Mouse (Mus musculus) kidney, adult 8-10 months (tissue): ENCODE results near the gene Rnf103.

Experiments used
- DNase-seq, 2 experiments: peaks; one replicate each; pipeline ENCODE4 v3.0.0; 2022

The Rnf103 gene

GRCm38 (mm10) chr6:71492756-71493674 is 679 bp upstream of the Rnf103 start:
- peak; percentile 15 to 34 for DNase-seq

GRCm38 (mm10) chr6:71494341-71495020 is 787 bp downstream of the Rnf103 start:
- DNase-seq, result peak; percentile 28 to 48

- no peak for DNase-seq
Observed at GRCm38 (mm10) chr6:71500575-71500974, 6.9 kb downstream of the Rnf103 start.

GRCm38 (mm10) chr6:71503001-71503400 is 9.3 kb downstream of the Rnf103 start:
- DNase-seq, result no peak

- no peak for DNase-seq
Observed at GRCm38 (mm10) chr6:71503670-71504069, 10.0 kb downstream of the Rnf103 start.

GRCm38 (mm10) chr6:71504091-71504490 is 10.4 kb downstream of the Rnf103 start:
- DNase-seq, result no peak

GRCm38 (mm10) chr6:71505671-71506070 is 12.0 kb downstream of the Rnf103 start:
- no peak for DNase-seq

- DNase-seq, result no peak
Observed at GRCm38 (mm10) chr6:71519476-71519875, 25.8 kb downstream of the Rnf103 start.

- DNase-seq, result no peak
Observed at GRCm38 (mm10) chr6:71525556-71525955, 31.9 kb downstream of the Rnf103 start.

- no peak for DNase-seq
Observed at GRCm38 (mm10) chr6:71527056-71527455, 33.4 kb downstream of the Rnf103 start.

- DNase-seq, result no peak
Observed at GRCm38 (mm10) chr6:71527826-71528225, 34.1 kb downstream of the Rnf103 start.

GRCm38 (mm10) chr6:71530176-71530575 is 36.5 kb downstream of the Rnf103 start:
- DNase-seq, result no peak

- DNase-seq, result peak in 1 of 2 experiments; percentile 9
Observed at GRCm38 (mm10) chr6:71537286-71537685, 43.6 kb downstream of the Rnf103 start.

GRCm38 (mm10) chr6:71543686-71544499 is 50.2 kb downstream of the Rnf103 start, which contains the start of gene Chmp3:
Gene Chmp3, plus strand, starts transcription at chr6:71543797.
- DNase-seq, result peak; percentile 96 to 98

GRCm38 (mm10) chr6:71555507-71555951 is 61.8 kb downstream of the Rnf103 start:
- DNase-seq, result no peak

GRCm38 (mm10) chr6:71556826-71557225 is 63.1 kb downstream of the Rnf103 start:
- peak; percentile 12 to 29 for DNase-seq
